Mouse (Mus musculus) hindbrain, postnatal 0 days (tissue): ENCODE data around the gene Morc3. TPM values are rescaled to one million over a fixed set of nuclear protein-coding genes. Genes with fewer than 3 reads are reported as not detected.

Experiments used
- ATAC-seq: fragments of 200-750 bp; cut with Nextera tagmentation; 2 replicates; pipeline ENCODE4 v1.8.0; 2017; ENCODE audit warnings: mild to moderate bottlenecking, moderate TSS enrichment, moderate library complexity
- DNase-seq: peaks from one replicate; pipeline ENCODE4 v3.0.0-alpha.2; 2015; ENCODE audit warnings: low spot score
- H3K27ac ChIP-seq: fragments of 300-500 bp; sonication (generic); 2 replicates; pipeline ENCODE4 v1.5.1; 2014; ENCODE audit warnings: mild to moderate bottlenecking
- H3K27me3 ChIP-seq: fragments of 300-500 bp; sonication (generic); 2 replicates; pipeline ENCODE4 v1.6.1; 2014; ENCODE audit warnings: low read length, mixed read lengths; ENCODE audit not compliant: insufficient read depth
- H3K36me3 ChIP-seq: fragments of 300-500 bp; sonication (generic); 2 replicates; pipeline ENCODE4 v1.6.1; 2014; ENCODE audit warnings: low read length, mixed read lengths; ENCODE audit not compliant: insufficient read depth
- H3K4me1 ChIP-seq: fragments of 300-500 bp; sonication (generic); 2 replicates; pipeline ENCODE4 v1.6.1; 2014; ENCODE audit warnings: antibody characterized with exemption, low read length, mixed read lengths; ENCODE audit not compliant: insufficient read depth
- H3K4me2 ChIP-seq: fragments of 300-500 bp; sonication (generic); 2 replicates; pipeline ENCODE4 v1.6.1; 2014; ENCODE audit warnings: low read depth, mild to moderate bottlenecking, low read length, moderate library complexity, mixed read lengths
- H3K4me3 ChIP-seq: fragments of 300-500 bp; sonication (generic); 2 replicates; pipeline ENCODE4 v1.5.1; 2014; ENCODE audit warnings: low read length
- H3K9ac ChIP-seq: fragments of 300-500 bp; sonication (generic); replicated peaks from 2 replicates; pipeline ENCODE4 v1.6.1; 2014; ENCODE audit warnings: mild to moderate bottlenecking, low read length, moderate library complexity, mixed read lengths
- H3K9me3 ChIP-seq: fragments of 300-500 bp; sonication (generic); 2 replicates; pipeline ENCODE4 v1.6.1; 2016; ENCODE audit warnings: low read length, mixed read lengths
- CTCF ChIP-seq: IDR thresholded peaks from 2 replicates; pipeline ENCODE4 v1.5.1; 2016; ENCODE audit warnings: antibody characterized with exemption, control low read depth, low read depth
- WGBS: fragments of 180-500 bp; shearing (Covaris S2); extraction: QIAGEN DNeasy Blood & Tissue Kit; methylation state at CpG from one replicate; pipeline ENCODE4 v1.1.7; 2014; 5-methylcytosine and 5-hydroxymethylcytosine counted together
- polyA plus RNA-seq: library from polyadenylated mRNA; unstranded; fragments of >200 nt; fragmentation: Nextera tagmentation; extraction: Ambion mirVana; gene quantifications from 2 replicates; pipeline ENCODE4 v1.2.1, GENCODE M21; 2015
- total RNA-seq: library from RNA; depleted of rRNA; stranded (reverse); fragments of >200 nt; gene quantifications from 2 replicates; pipeline ENCODE4 v1.2.3, GENCODE M21; 2014

Morc3 gene
- total and polyA plus RNA-seq, 2 experiments from 2014 or later = 24.1 to 25.2 TPM

- H3K36me3 ChIP-seq = peaks cover 12% of the 10 kb centered on the region; the same call in 1 of the 2 replicates
- WGBS = 68% methylated on average over 15 of the region's 15 CpGs
- no peak overlapping the region for H3K27ac ChIP-seq
Measured at GRCm38 (mm10) chr16:93792981-93793630, 38.8 kb upstream of the Morc3 start.

DNA sequence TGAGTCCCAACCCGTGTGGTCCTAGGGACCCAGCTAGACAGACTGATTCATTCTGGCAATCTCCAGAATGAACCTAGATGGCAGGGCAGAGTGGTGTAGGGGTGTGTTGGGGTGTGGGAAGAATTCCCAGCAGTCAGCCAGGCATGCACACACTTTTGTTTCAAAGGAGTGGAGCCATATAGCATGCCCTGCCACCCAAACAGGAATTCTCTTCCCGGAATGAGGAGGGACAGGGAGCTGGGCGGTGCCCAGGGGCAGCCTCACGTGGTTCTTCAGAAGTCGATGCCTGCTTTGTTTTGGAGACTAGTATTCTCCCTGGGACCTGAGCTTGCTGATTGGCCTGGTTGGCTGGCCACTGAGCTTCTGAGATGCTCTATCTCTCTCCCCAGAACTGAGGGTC lies 37.1 kb upstream of the Morc3 start:
- Histone ChIP-seq H3K4me2 (no peak overlapping the region), H3K27ac (no peak overlapping the region), H3K9me3 (no peaks in the 10 kb centered on the region), H3K9ac (no peak overlapping the region), H3K4me1 (peaks cover 8% of the 10 kb centered on the region; the same call in 1 of the 2 replicates), H3K36me3 (peaks cover 12% of the 10 kb centered on the region; the same call in 1 of the 2 replicates), H3K27me3 (no peaks in the 10 kb centered on the region), H3K4me3 (no peak overlapping the region)
- no peak for ATAC-seq
- no peak for DNase-seq
- 66% methylated on average over 5 of the region's 5 CpGs for WGBS
- no peak for TF ChIP-seq CTCF

More at GRCm38 (mm10) chr16:93792981-93793630, 38.8 kb upstream of the Morc3 start:
- H3K9me3 ChIP-seq = no peaks in the 10 kb centered on the region
- H3K4me1 ChIP-seq = peaks cover 8% of the 10 kb centered on the region; the same call in 1 of the 2 replicates
- no peak overlapping the region for H3K4me2 ChIP-seq
- ATAC-seq = no peak
- H3K27me3 ChIP-seq = no peaks in the 10 kb centered on the region
- TF ChIP-seq CTCF = no peak
- no peak overlapping the region for H3K4me3 ChIP-seq
- DNase-seq = no peak
- H3K9ac ChIP-seq = no peak overlapping the region

DNA sequence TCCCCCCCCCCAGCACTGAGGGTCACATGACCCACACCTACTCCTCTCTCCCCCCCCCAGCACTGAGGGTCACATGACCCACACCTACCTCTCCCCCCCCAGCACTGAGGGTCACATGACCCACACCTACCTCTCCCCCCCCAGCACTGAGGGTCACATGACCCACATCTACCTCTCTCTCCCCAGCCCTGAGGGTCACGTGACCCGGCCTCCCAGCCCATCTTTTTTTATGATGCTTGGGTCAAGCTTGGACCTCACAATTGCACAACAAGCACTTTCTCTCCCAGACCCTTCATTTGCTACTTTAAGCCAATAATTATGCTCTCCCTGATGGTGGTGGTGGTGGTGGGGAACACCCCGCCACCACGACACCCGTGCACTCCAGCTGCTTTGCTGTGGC lies 36.5 kb upstream of the Morc3 start:
- no peaks in the 10 kb centered on the region for H3K9me3 ChIP-seq
- no peak for DNase-seq
- 95% methylated on average over 5 of the region's 5 CpGs for WGBS
- H3K9ac ChIP-seq = no peak overlapping the region
- H3K27ac ChIP-seq = no peak overlapping the region
- H3K36me3 ChIP-seq = peaks cover 12% of the 10 kb centered on the region; the same call in 1 of the 2 replicates
- no peak for TF ChIP-seq CTCF
- no peaks in the 10 kb centered on the region for H3K27me3 ChIP-seq
- H3K4me2 ChIP-seq = no peak overlapping the region
- H3K4me1 ChIP-seq = peaks cover 8% of the 10 kb centered on the region; the same call in 1 of the 2 replicates
- H3K4me3 ChIP-seq = no peak overlapping the region
- ATAC-seq = no peak

- Histone ChIP-seq H3K4me2 (no peak overlapping the region), H3K27ac (peak overlapping the region; percentile 54; the same call in 1 of the 2 replicates), H3K27me3 (no peaks in the 10 kb centered on the region), H3K36me3 (peaks cover 24% of the 10 kb centered on the region; the same call in 1 of the 2 replicates), H3K9ac (no peak overlapping the region), H3K4me3 (no peak overlapping the region), H3K9me3 (no peaks in the 10 kb centered on the region), H3K4me1 (peaks cover 8% of the 10 kb centered on the region; the same call in 1 of the 2 replicates)
- DNase-seq = peak; percentile 36
- peak; percentile 19; the same call in 1 of the 2 replicates for ATAC-seq
- 66% methylated on average over 12 of the region's 12 CpGs for WGBS
- TF ChIP-seq CTCF = no peak
Measured at GRCm38 (mm10) chr16:93797021-93797840, 34.7 kb upstream of the Morc3 start.

- peaks cover 21% of the 10 kb centered on the region; the same call in 1 of the 2 replicates for H3K36me3 ChIP-seq
- H3K27me3 ChIP-seq = no peaks in the 10 kb centered on the region
- no peak for ATAC-seq
- H3K4me3 ChIP-seq = no peak overlapping the region
- H3K9ac ChIP-seq = no peak overlapping the region
- no peaks in the 10 kb centered on the region for H3K9me3 ChIP-seq
- H3K4me2 ChIP-seq = no peak overlapping the region
- 82% methylated on average over 11 of the region's 11 CpGs for WGBS
- no peak for DNase-seq
- TF ChIP-seq CTCF = no peak
- no peak overlapping the region for H3K27ac ChIP-seq
- peaks cover 8% of the 10 kb centered on the region; the same call in 1 of the 2 replicates for H3K4me1 ChIP-seq
Measured at GRCm38 (mm10) chr16:93797841-93798492, 34.0 kb upstream of the Morc3 start.

- Histone ChIP-seq H3K9ac (no peak overlapping the region), H3K9me3 (no peaks in the 10 kb centered on the region), H3K27ac (no peak overlapping the region), H3K4me1 (peaks cover 8% of the 10 kb centered on the region; the same call in 1 of the 2 replicates), H3K27me3 (no peaks in the 10 kb centered on the region), H3K4me3 (no peak overlapping the region), H3K36me3 (peaks cover 15% of the 10 kb centered on the region; the same call in 1 of the 2 replicates), H3K4me2 (no peak overlapping the region)
- DNase-seq = no peak
- ATAC-seq = no peak
- TF ChIP-seq CTCF = no peak
- 76% methylated on average over 5 of the region's 5 CpGs for WGBS
Measured at GRCm38 (mm10) chr16:93798623-93799022, 33.3 kb upstream of the Morc3 start.
